Mouse (Mus musculus): ENCODE results near the gene Antxr1. TPM values are rescaled to one million over a fixed set of nuclear protein-coding genes. Genes with fewer than 3 reads are reported as not detected.

Antxr1 gene
- polyA plus RNA-seq, 1 experiment from 2014 or later = 8.0 TPM

GRCm38 (mm10) chr6:87153231-87153580, 182.4 kb downstream of the Antxr1 start:
- ATAC-seq (ENCODE audit: insufficient read depth, low FRiP score) = no peak
- Histone ChIP-seq H3K27ac (ENCODE audit: low read length) (no peak overlapping the region), H3K4me1 (ENCODE audit: control insufficient read depth, insufficient read depth, low read length) (no peaks in the 10 kb centered on the region), H3K27me3 (ENCODE audit: control insufficient read depth, insufficient read depth, low read length) (no peaks in the 10 kb centered on the region), H3K9ac (ENCODE audit: low read length) (no peak overlapping the region), H3K9me3 (replicated peaks; ENCODE audit: control insufficient read depth, low read length) (no peaks in the 10 kb centered on the region), H3K36me3 (ENCODE audit: control insufficient read depth, insufficient read depth, low read length) (no peaks in the 10 kb centered on the region), H3K4me2 (ENCODE audit: low read depth, low read length) (no peak overlapping the region), H3K4me3 (replicated peaks; ENCODE audit: low read length) (no peak overlapping the region)
- 80% methylated on average over 7 of the region's 7 CpGs for WGBS

- ATAC-seq (ENCODE audit: insufficient read depth, low FRiP score) = peak; percentile 56
- H3K4me2 ChIP-seq (ENCODE audit: low read depth, low read length) = no peak overlapping the region
- H3K4me3 ChIP-seq (replicated peaks; ENCODE audit: low read length) = no peak overlapping the region
- no peaks in the 10 kb centered on the region for H3K36me3 ChIP-seq (ENCODE audit: control insufficient read depth, insufficient read depth, low read length)
- no peak overlapping the region for H3K27ac ChIP-seq (ENCODE audit: low read length)
- H3K27me3 ChIP-seq (ENCODE audit: control insufficient read depth, insufficient read depth, low read length) = no peaks in the 10 kb centered on the region
- WGBS = 61% methylated on average over 21 of the region's 21 CpGs
- H3K4me1 ChIP-seq (ENCODE audit: control insufficient read depth, insufficient read depth, low read length) = no peaks in the 10 kb centered on the region
- no peak overlapping the region for H3K9ac ChIP-seq (ENCODE audit: low read length)
- no peaks in the 10 kb centered on the region for H3K9me3 ChIP-seq (replicated peaks; ENCODE audit: control insufficient read depth, low read length)
Measured at GRCm38 (mm10) chr6:87152461-87153230, 183.0 kb downstream of the Antxr1 start.

GRCm38 (mm10) chr6:87151427-87151826, 184.2 kb downstream of the Antxr1 start:
- no peak overlapping the region for H3K27ac ChIP-seq (ENCODE audit: low read length)
- H3K4me2 ChIP-seq (ENCODE audit: low read depth, low read length) = no peak overlapping the region
- H3K36me3 ChIP-seq (ENCODE audit: control insufficient read depth, insufficient read depth, low read length) = no peaks in the 10 kb centered on the region
- no peak overlapping the region for H3K4me3 ChIP-seq (replicated peaks; ENCODE audit: low read length)
- H3K9ac ChIP-seq (ENCODE audit: low read length) = no peak overlapping the region
- 92% methylated on average over 8 of the region's 8 CpGs for WGBS
- no peaks in the 10 kb centered on the region for H3K9me3 ChIP-seq (replicated peaks; ENCODE audit: control insufficient read depth, low read length)
- no peaks in the 10 kb centered on the region for H3K27me3 ChIP-seq (ENCODE audit: control insufficient read depth, insufficient read depth, low read length)
- no peaks in the 10 kb centered on the region for H3K4me1 ChIP-seq (ENCODE audit: control insufficient read depth, insufficient read depth, low read length)
- ATAC-seq (ENCODE audit: insufficient read depth, low FRiP score) = no peak

- 74% methylated on average over 7 of the region's 7 CpGs for WGBS
- no peak overlapping the region for H3K27ac ChIP-seq (ENCODE audit: low read length)
- no peaks in the 10 kb centered on the region for H3K9me3 ChIP-seq (replicated peaks; ENCODE audit: control insufficient read depth, low read length)
- no peaks in the 10 kb centered on the region for H3K27me3 ChIP-seq (ENCODE audit: control insufficient read depth, insufficient read depth, low read length)
- H3K4me3 ChIP-seq (replicated peaks; ENCODE audit: low read length) = no peak overlapping the region
- H3K36me3 ChIP-seq (ENCODE audit: control insufficient read depth, insufficient read depth, low read length) = no peaks in the 10 kb centered on the region
- H3K4me1 ChIP-seq (ENCODE audit: control insufficient read depth, insufficient read depth, low read length) = no peaks in the 10 kb centered on the region
- no peak overlapping the region for H3K9ac ChIP-seq (ENCODE audit: low read length)
- H3K4me2 ChIP-seq (ENCODE audit: low read depth, low read length) = no peak overlapping the region
- ATAC-seq (ENCODE audit: insufficient read depth, low FRiP score) = no peak
Measured at GRCm38 (mm10) chr6:87150471-87150870, 185.2 kb downstream of the Antxr1 start.

GRCm38 (mm10) chr6:87147921-87148320, 187.7 kb downstream of the Antxr1 start:
- no peak for ATAC-seq (ENCODE audit: insufficient read depth, low FRiP score)
- no peak overlapping the region for H3K27ac ChIP-seq (ENCODE audit: low read length)

GRCm38 (mm10) chr6:87143594-87143993, 192.0 kb downstream of the Antxr1 start:
- Histone ChIP-seq H3K27ac (ENCODE audit: low read length) (no peak overlapping the region), H3K4me1 (ENCODE audit: control insufficient read depth, insufficient read depth, low read length) (0 out of 2 replicates have a peak, but pooled peaks cover 4% of the 10 kb centered on the region), H3K4me3 (replicated peaks; ENCODE audit: low read length) (no peak overlapping the region), H3K4me2 (ENCODE audit: low read depth, low read length) (no peak overlapping the region), H3K36me3 (ENCODE audit: control insufficient read depth, insufficient read depth, low read length) (no peaks in the 10 kb centered on the region), H3K9me3 (replicated peaks; ENCODE audit: control insufficient read depth, low read length) (no peaks in the 10 kb centered on the region), H3K27me3 (ENCODE audit: control insufficient read depth, insufficient read depth, low read length) (no peaks in the 10 kb centered on the region), H3K9ac (ENCODE audit: low read length) (no peak overlapping the region)
- ATAC-seq (ENCODE audit: insufficient read depth, low FRiP score) = peak; percentile 62; the same call in 1 of the 2 replicates
- WGBS = 49% methylated on average over 13 of the region's 13 CpGs

More at GRCm38 (mm10) chr6:87147921-87148320, 187.7 kb downstream of the Antxr1 start:
- Histone ChIP-seq H3K27me3 (ENCODE audit: control insufficient read depth, insufficient read depth, low read length) (no peaks in the 10 kb centered on the region), H3K36me3 (ENCODE audit: control insufficient read depth, insufficient read depth, low read length) (no peaks in the 10 kb centered on the region), H3K4me2 (ENCODE audit: low read depth, low read length) (no peak overlapping the region), H3K9me3 (replicated peaks; ENCODE audit: control insufficient read depth, low read length) (no peaks in the 10 kb centered on the region), H3K4me1 (ENCODE audit: control insufficient read depth, insufficient read depth, low read length) (no peaks in the 10 kb centered on the region), H3K9ac (ENCODE audit: low read length) (no peak overlapping the region), H3K4me3 (replicated peaks; ENCODE audit: low read length) (no peak overlapping the region)
- 60% methylated on average over 3 of the region's 3 CpGs for WGBS

- Histone ChIP-seq H3K9me3 (replicated peaks; ENCODE audit: control insufficient read depth, low read length) (no peaks in the 10 kb centered on the region), H3K4me2 (ENCODE audit: low read depth, low read length) (no peak overlapping the region), H3K27me3 (ENCODE audit: control insufficient read depth, insufficient read depth, low read length) (no peaks in the 10 kb centered on the region), H3K27ac (ENCODE audit: low read length) (no peak overlapping the region), H3K9ac (ENCODE audit: low read length) (no peak overlapping the region), H3K4me1 (ENCODE audit: control insufficient read depth, insufficient read depth, low read length) (0 out of 2 replicates have a peak, but pooled peaks cover 4% of the 10 kb centered on the region), H3K36me3 (ENCODE audit: control insufficient read depth, insufficient read depth, low read length) (no peaks in the 10 kb centered on the region), H3K4me3 (replicated peaks; ENCODE audit: low read length) (no peak overlapping the region)
- 71% methylated on average over 5 of the region's 5 CpGs for WGBS
- no peak for ATAC-seq (ENCODE audit: insufficient read depth, low FRiP score)
Measured at GRCm38 (mm10) chr6:87142239-87142638, 193.4 kb downstream of the Antxr1 start.

GRCm38 (mm10) chr6:87139796-87140553, 195.6 kb downstream of the Antxr1 start:
- Histone ChIP-seq H3K27ac (ENCODE audit: low read length) (no peak overlapping the region), H3K9ac (ENCODE audit: low read length) (no peak overlapping the region), H3K9me3 (replicated peaks; ENCODE audit: control insufficient read depth, low read length) (no peaks in the 10 kb centered on the region), H3K4me2 (ENCODE audit: low read depth, low read length) (no peak overlapping the region), H3K27me3 (ENCODE audit: control insufficient read depth, insufficient read depth, low read length) (no peaks in the 10 kb centered on the region), H3K4me3 (replicated peaks; ENCODE audit: low read length) (no peak overlapping the region), H3K4me1 (ENCODE audit: control insufficient read depth, insufficient read depth, low read length) (0 out of 2 replicates have a peak, but pooled peaks cover 4% of the 10 kb centered on the region), H3K36me3 (ENCODE audit: control insufficient read depth, insufficient read depth, low read length) (no peaks in the 10 kb centered on the region)
- 51% methylated on average over 12 of the region's 12 CpGs for WGBS
- no peak for ATAC-seq (ENCODE audit: insufficient read depth, low FRiP score)

GRCm38 (mm10) chr6:87138479-87138878, 197.1 kb downstream of the Antxr1 start:
- WGBS = 79% methylated on average over 5 of the region's 5 CpGs
- no peak overlapping the region for H3K4me3 ChIP-seq (replicated peaks; ENCODE audit: low read length)
- H3K9me3 ChIP-seq (replicated peaks; ENCODE audit: control insufficient read depth, low read length) = no peaks in the 10 kb centered on the region
- H3K9ac ChIP-seq (ENCODE audit: low read length) = no peak overlapping the region
- H3K36me3 ChIP-seq (ENCODE audit: control insufficient read depth, insufficient read depth, low read length) = no peaks in the 10 kb centered on the region
- H3K27me3 ChIP-seq (ENCODE audit: control insufficient read depth, insufficient read depth, low read length) = no peaks in the 10 kb centered on the region
- 0 out of 2 replicates have a peak, but pooled peaks cover 4% of the 10 kb centered on the region for H3K4me1 ChIP-seq (ENCODE audit: control insufficient read depth, insufficient read depth, low read length)
- H3K4me2 ChIP-seq (ENCODE audit: low read depth, low read length) = no peak overlapping the region
- no peak for ATAC-seq (ENCODE audit: insufficient read depth, low FRiP score)
- no peak overlapping the region for H3K27ac ChIP-seq (ENCODE audit: low read length)

Measured in stomach, embryonic 16.5 days (tissue).